Mouse (Mus musculus) inflammation-experienced regulatory T-cells, adult 6 months (primary cell): ENCODE data around the gene Plcxd3. TPM values are rescaled to one million over a fixed set of nuclear protein-coding genes. Genes with fewer than 3 reads are reported as not detected.
"Not testable (repeated sequence)": the region's sequence is repeated elsewhere in the genome, so short reads cannot be mapped to it uniquely, and the experiment has no call there.

ENCODE experiments used
- ATAC-seq: one replicate; pipeline ENCODE4 v1.8.0; 2017
- polyA plus RNA-seq, 3 experiments: library from polyadenylated mRNA; unstranded; fragments of 100-300 nt; shearing (Covaris generic); gene quantifications; one replicate each; pipeline ENCODE4 v1.2.1; 2017

Plcxd3 gene
- polyA plus RNA-seq, 3 experiments from 2014 or later = not detected

- no peak for ATAC-seq
Measured at GRCm38 (mm10) chr15:4561431-4561970, 186.2 kb downstream of the Plcxd3 start.

GRCm38 (mm10) chr15:4595521-4595920, 220.2 kb downstream of the Plcxd3 start:
- not testable (repeated sequence) for ATAC-seq

GRCm38 (mm10) chr15:4598661-4599060, 223.4 kb downstream of the Plcxd3 start:
- not testable (repeated sequence) for ATAC-seq

- not testable (repeated sequence) for ATAC-seq
Measured at GRCm38 (mm10) chr15:4599331-4599730, 224.0 kb downstream of the Plcxd3 start.

- ATAC-seq = no peak
Measured at GRCm38 (mm10) chr15:4605630-4606029, 230.3 kb downstream of the Plcxd3 start.
